Mouse (Mus musculus) urinary bladder, postnatal 10 days (tissue): ENCODE results near the gene Trim14.

Experiments used
- DNase-seq: peaks from one replicate; pipeline ENCODE4 v3.0.0; 2022; ENCODE audit warnings: low spot score

Trim14 gene

GRCm38 (mm10) chr4:46562037-46562436 lies 26.1 kb upstream of the Trim14 start:
- DNase-seq = no peak

DNA sequence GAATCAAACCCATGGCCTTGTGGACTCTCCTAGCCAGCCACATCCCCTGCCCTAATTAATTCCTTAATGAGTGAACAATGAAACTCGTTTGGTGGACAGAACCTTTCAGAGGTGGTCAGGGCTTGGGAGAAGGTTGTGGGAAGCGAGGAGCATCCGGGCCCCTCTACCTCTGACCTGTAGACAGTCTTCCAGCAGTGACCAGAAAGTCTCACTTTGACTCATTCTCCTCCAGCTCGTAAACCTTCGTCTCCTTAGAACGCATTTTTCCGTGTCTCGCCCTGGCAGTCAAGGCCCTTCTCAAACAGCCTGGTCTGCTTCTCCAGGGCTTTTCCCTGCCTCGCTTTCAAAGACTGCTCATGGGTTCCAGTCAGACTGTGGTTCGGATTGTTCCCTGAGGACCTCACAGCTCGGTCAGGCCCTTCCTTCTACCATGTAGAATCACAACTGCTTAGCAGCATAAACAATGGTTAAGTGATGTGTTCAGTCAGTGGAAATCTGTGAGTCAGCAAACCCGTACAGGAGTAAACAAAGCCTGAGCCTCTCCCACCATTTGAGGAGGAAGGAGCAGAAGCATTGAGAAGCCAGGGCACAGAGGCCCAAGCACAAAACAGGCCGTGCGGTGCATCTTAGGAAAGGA lies 24.2 kb upstream of the Trim14 start:
- no peak for DNase-seq

- no peak for DNase-seq
Measured at GRCm38 (mm10) chr4:46558672-46559667, 23.0 kb upstream of the Trim14 start.

GRCm38 (mm10) chr4:46556933-46557332 lies 21.0 kb upstream of the Trim14 start:
- no peak for DNase-seq

- no peak for DNase-seq
Measured at GRCm38 (mm10) chr4:46555762-46556161, 19.8 kb upstream of the Trim14 start.

DNA sequence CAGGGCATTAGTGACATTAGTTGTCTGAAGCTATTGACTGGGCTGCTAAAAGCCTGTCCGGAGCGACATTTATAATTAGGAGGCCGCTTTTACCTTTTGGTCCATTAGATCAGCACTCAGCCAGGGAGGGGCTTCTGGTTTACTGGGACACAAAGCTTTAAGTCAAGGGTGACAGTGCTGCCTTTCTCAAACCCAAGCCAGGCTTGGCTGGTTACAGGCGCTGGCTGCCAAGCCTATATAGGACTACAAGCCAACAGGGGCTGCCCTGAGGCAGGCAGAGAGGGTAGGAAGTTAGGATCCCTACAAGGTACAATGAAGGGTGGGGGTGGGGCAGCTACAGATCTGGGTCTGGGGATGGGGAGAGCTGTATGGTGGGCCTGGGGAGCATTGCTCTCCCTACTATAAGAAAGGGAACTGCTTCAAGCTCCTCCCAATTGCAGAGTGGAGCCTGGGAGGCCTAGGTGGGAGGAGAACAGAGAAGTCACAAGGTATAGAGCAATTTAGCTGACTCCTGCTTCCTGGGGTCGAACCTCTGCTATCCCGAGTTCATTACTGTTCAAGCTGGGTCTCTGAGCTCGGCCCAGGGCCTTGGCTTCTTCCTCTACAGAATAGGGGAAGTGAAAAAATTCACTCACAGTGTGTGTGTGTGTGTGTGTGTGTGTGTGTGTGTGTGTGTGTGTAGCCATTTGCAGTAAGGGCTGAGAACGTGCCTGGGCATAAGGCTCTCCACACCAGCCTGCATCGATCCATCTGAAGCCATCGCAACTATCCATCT lies 18.5 kb upstream of the Trim14 start:
- no peak for DNase-seq

DNA sequence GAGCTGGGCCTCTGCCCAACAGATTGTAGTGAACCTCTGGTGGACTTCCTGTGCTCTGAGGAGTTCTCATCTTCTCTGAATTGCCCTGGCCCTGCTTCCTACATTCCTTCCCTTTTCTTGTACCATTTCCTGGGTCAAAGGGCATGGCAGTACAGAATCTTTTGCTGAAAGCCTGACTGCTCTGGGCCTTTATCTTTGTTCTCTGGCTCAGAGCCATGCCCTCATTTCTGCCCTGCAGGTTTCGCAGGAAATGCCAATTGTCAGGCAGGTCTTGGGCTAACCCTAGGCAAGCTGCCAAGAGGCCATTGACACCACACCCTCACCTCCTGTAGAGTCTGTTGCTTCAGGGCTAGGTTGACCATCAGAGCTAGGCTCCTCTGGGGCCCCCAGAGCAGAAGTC lies 17.9 kb upstream of the Trim14 start:
- DNase-seq = no peak

GRCm38 (mm10) chr4:46550406-46550805 lies 14.5 kb upstream of the Trim14 start:
- no peak for DNase-seq

GRCm38 (mm10) chr4:46549979-46550378 lies 14.0 kb upstream of the Trim14 start:
- DNase-seq = no peak

DNA sequence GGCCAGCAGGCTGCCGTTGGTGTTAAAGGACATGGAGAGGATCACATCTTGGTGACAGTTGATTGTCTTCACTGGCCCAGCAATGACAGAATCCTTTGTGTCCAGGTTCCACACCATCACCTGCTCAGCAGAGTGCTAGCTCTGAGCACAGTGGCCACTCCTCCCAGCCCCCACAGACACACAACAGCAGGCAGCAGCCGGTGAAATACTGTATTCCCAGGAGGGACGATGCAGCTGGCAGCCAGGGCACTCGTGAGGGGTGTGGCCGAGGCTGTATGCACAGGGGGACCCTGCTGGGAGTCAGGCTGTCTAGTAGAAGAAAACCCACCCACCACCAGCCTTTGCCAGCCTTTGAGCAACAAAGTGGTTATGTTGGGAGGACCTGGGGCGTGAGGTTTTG lies 10.8 kb upstream of the Trim14 start:
- DNase-seq = no peak

DNA sequence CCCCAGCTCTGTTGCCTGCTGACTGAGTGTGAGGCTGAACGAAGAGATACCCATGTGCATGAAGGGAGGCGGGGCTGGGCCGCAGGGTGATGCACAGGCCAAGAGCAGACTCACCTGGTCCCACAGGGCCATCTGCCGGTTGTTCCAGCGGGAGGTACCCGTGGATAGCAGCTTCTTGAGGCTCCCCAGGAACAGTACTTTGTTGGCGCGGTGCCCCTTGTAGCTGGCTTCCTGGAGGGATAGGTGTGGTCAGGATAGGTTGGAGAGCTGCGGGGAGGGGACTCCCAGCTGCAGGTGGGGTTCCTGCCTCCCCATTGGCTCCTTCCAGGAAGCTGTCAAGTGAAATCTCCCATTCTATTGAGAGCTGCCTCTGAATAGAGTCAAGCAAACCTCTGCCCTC lies 9.6 kb upstream of the Trim14 start:
- no peak for DNase-seq

- no peak for DNase-seq
Measured at GRCm38 (mm10) chr4:46544313-46544712, 8.4 kb upstream of the Trim14 start.

- no peak for DNase-seq
Measured at GRCm38 (mm10) chr4:46543366-46544050, 7.6 kb upstream of the Trim14 start.

DNA sequence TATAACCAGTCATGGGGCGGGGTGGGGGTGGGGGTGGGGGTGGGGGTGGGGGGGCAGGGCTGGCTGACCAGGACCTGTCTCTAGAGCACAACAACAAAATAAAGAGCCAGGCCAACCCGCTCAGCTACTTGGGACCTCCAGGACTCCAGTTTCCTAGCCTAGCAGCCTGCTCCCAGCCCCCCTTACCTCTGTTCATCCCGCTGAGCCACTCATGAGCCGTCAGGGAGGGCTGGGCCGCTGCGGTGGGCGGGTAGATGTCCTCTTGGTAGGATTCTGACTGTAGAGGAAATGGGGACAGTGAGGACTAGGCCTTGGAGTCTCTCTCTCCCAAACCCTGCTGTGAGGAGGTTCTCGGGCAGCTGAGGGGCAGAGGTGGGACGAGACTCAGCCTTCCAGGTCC lies 5.8 kb upstream of the Trim14 start:
- DNase-seq = no peak

GRCm38 (mm10) chr4:46539167-46539566 lies 3.2 kb upstream of the Trim14 start:
- DNase-seq = no peak

DNA sequence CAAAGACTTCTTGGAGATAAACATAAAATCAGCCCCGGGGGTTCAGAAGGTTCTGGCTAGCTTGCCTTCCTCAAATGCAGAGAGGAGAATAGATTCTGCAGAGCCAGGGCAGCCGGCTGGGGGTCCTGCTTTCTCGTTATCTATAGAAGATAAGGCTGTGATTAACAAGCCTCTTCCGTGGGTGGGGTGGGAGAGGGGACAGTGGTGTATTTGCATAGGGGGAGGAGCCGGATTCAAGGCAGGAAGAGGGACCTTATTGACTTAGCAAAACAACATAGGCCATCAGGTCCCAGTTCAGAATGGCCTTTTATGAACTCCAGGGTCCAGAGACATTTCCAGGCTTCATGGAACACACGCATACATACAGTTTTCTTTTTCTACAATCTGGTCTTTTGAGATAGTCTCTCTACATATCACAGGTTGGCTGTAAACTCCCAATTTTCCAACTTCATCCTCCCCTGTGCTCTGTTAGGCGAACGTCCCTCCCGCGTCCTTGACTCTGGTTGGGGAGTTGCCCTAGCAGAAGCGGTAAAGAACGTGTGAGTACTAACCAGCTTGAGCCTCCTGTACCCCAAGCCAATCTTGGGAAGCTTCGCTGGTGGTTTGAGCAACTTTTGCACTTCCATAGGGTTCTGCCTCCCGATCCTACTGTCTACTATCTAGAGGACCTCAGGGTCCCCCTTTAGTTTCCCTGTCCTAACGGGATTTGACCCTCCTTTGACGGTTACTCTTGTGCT lies 679 bp downstream of the Trim14 start:
- no peak for DNase-seq

DNA sequence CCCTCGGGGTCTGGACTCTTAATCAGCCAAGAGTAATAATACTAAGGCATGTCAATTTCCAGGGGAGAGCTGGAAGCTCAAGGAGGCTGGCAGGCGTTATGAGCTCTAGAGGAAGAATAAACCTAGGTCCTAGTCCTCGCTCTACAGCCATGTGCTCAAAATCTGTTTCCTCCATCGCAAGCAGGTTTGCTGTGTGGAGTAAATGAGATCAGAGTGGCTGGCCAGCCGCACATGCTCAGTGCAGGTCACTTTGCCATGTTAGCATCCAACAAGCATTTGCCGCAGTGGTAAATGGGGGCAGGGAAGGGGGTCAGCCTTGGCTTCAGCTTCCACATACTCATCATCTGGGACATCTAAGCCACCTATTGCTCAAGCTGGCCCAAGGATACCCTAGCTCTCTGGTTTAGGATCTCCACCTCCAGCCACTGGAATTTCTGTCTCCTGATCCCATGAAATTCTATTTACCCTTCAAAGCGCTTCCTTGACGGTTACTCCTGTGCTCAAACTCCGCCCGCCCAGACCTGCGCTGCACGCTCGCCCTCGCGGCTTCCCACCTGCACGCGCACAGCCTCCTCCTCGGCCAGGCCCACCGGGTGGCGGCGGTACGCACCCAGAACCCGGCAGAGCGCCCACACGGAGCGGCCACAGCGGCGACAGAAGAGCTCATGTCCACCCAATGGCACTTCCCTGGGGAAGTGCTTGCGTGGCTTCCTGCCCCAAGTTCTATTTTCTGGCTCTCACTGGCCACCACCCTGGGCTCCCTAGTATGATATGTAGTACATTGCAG lies 1.8 kb downstream of the Trim14 start:
- no peak for DNase-seq

- no peak for DNase-seq
Measured at GRCm38 (mm10) chr4:46532926-46533325, 3.0 kb downstream of the Trim14 start.

DNA sequence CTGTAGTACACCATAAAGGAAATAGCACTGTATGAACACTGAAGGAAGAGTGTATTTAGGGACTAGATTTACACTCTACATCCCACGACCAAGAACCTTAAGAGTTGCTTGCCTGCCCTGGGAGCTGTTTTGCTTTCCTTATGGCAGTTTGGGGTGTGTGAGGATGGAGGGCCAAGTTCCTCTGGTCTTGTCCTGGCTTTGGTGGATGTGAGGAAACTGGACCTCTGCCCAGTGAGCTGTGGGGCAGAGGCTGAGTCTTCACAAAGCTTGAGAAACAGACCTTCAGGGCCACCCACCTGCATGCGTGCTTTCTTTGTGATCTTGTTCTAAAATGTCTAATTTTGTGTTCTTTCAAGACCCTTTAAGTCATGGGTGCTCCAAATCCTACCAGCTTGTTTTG lies 3.4 kb downstream of the Trim14 start:
- no peak for DNase-seq

GRCm38 (mm10) chr4:46529722-46530121 lies 6.2 kb downstream of the Trim14 start:
- DNase-seq = no peak

GRCm38 (mm10) chr4:46527558-46527926 lies 8.4 kb downstream of the Trim14 start:
- no peak for DNase-seq
